Mouse (Mus musculus) heart, embryonic 12.5 days (tissue): Measurements from ENCODE around the gene Hoxd12. TPM values are rescaled to one million over a fixed set of nuclear protein-coding genes. Genes with fewer than 3 reads are reported as not detected.
A peak's percentile ranks its signal among the peaks of the same experiment; 100 is the strongest.

Experiments
- ATAC-seq: fragments of 200-750 bp; cut with Nextera tagmentation; 2 replicates; pipeline ENCODE4 v1.8.0; 2017; ENCODE audit warnings: moderate TSS enrichment, moderate library complexity; ENCODE audit not compliant: insufficient number of reproducible peaks, low FRiP score
- H3K27ac ChIP-seq: fragments of 300-500 bp; sonication (generic); 2 replicates; pipeline ENCODE4 v1.5.1; 2016; ENCODE audit warnings: mild to moderate bottlenecking, moderate library complexity; ENCODE audit not compliant: poor library complexity, severe bottlenecking
- H3K27me3 ChIP-seq: fragments of 300-500 bp; sonication (generic); replicated peaks from 2 replicates; pipeline ENCODE4 v1.6.1; 2016; ENCODE audit warnings: mild to moderate bottlenecking, moderate library complexity
- H3K36me3 ChIP-seq: fragments of 300-500 bp; sonication (generic); 2 replicates; pipeline ENCODE4 v1.6.1; 2016; ENCODE audit warnings: mild to moderate bottlenecking, moderate library complexity
- H3K4me1 ChIP-seq: fragments of 300-500 bp; sonication (generic); replicated peaks from 2 replicates; pipeline ENCODE4 v1.6.1; 2016; ENCODE audit warnings: mild to moderate bottlenecking
- H3K4me2 ChIP-seq: fragments of 300-500 bp; sonication (generic); 2 replicates; pipeline ENCODE4 v1.6.1; 2016; ENCODE audit warnings: mild to moderate bottlenecking, moderate library complexity
- H3K4me3 ChIP-seq: fragments of 300-500 bp; sonication (generic); 2 replicates; pipeline ENCODE4 v1.5.1; 2016; ENCODE audit warnings: mild to moderate bottlenecking
- H3K9ac ChIP-seq: fragments of 300-500 bp; sonication (generic); 2 replicates; pipeline ENCODE4 v1.6.1; 2016; ENCODE audit warnings: mild to moderate bottlenecking, moderate library complexity
- H3K9me3 ChIP-seq: fragments of 300-500 bp; sonication (generic); replicated peaks from 2 replicates; pipeline ENCODE4 v1.6.1; 2016; ENCODE audit warnings: mild to moderate bottlenecking, moderate library complexity
- WGBS: fragments of 180-500 bp; shearing (Covaris S2); methylation state at CpG from one replicate; pipeline ENCODE4 v1.1.7; 2016; 5-methylcytosine and 5-hydroxymethylcytosine counted together
- polyA plus RNA-seq: library from polyadenylated mRNA; unstranded; fragments of >200 nt; fragmentation: Nextera tagmentation; extraction: Ambion mirVana; gene quantifications from 2 replicates; pipeline ENCODE4 v1.2.1, GENCODE M21; 2016

Gene Hoxd12
- polyA plus RNA-seq, 1 experiment from 2014 or later: 0.15 TPM

DNA sequence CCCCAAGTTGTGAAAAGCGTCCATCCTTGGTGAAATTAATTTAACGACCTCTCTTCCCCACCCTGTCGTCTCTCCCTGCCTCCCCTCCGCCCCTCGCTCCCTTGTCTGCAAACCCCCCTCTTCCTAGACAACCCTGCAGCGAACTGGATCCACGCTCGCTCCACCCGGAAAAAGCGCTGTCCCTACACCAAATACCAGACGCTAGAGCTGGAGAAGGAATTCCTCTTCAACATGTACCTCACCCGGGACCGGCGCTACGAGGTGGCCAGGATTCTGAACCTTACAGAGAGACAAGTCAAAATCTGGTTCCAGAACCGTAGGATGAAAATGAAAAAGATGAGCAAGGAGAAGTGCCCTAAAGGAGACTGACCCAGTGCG is 24.2 kb downstream of the Hoxd12 start:
- Histone ChIP-seq H3K4me2 (no peak overlapping the region), H3K4me1 (peaks cover 14% of the 10 kb centered on the region; the same call in 1 of the 2 replicates), H3K9ac (no peak overlapping the region), H3K27ac (no peak overlapping the region), H3K36me3 (no peaks in the 10 kb centered on the region), H3K27me3 (peaks cover 92% of the 10 kb centered on the region), H3K9me3 (no peaks in the 10 kb centered on the region), H3K4me3 (no peak overlapping the region)
- WGBS: 2% methylated on average over 17 of the region's 17 CpGs
- ATAC-seq: no peak

- H3K27ac ChIP-seq: no peak overlapping the region
- no peak overlapping the region for H3K4me2 ChIP-seq
- H3K4me3 ChIP-seq: no peak overlapping the region
Measured at GRCm38 (mm10) chr2:74699664-74700545, 25.1 kb downstream of the Hoxd12 start.

GRCm38 (mm10) chr2:74700546-74701112 is 25.8 kb downstream of the Hoxd12 start:
- WGBS: 5% methylated on average over 22 of the region's 22 CpGs
- no peak for ATAC-seq
- H3K4me2 ChIP-seq: no peak overlapping the region
- no peaks in the 10 kb centered on the region for H3K9me3 ChIP-seq
- H3K4me3 ChIP-seq: no peak overlapping the region
- peaks cover 92% of the 10 kb centered on the region for H3K27me3 ChIP-seq
- H3K9ac ChIP-seq: no peak overlapping the region
- H3K4me1 ChIP-seq: peaks cover 25% of the 10 kb centered on the region
- H3K27ac ChIP-seq: no peak overlapping the region
- no peaks in the 10 kb centered on the region for H3K36me3 ChIP-seq

More at GRCm38 (mm10) chr2:74699664-74700545, 25.1 kb downstream of the Hoxd12 start:
- ATAC-seq: no peak
- H3K27me3 ChIP-seq: peaks cover 92% of the 10 kb centered on the region
- no peak overlapping the region for H3K9ac ChIP-seq
- no peaks in the 10 kb centered on the region for H3K9me3 ChIP-seq
- H3K4me1 ChIP-seq: peaks cover 18% of the 10 kb centered on the region
- 2% methylated on average over 23 of the region's 23 CpGs for WGBS
- H3K36me3 ChIP-seq: no peaks in the 10 kb centered on the region

DNA sequence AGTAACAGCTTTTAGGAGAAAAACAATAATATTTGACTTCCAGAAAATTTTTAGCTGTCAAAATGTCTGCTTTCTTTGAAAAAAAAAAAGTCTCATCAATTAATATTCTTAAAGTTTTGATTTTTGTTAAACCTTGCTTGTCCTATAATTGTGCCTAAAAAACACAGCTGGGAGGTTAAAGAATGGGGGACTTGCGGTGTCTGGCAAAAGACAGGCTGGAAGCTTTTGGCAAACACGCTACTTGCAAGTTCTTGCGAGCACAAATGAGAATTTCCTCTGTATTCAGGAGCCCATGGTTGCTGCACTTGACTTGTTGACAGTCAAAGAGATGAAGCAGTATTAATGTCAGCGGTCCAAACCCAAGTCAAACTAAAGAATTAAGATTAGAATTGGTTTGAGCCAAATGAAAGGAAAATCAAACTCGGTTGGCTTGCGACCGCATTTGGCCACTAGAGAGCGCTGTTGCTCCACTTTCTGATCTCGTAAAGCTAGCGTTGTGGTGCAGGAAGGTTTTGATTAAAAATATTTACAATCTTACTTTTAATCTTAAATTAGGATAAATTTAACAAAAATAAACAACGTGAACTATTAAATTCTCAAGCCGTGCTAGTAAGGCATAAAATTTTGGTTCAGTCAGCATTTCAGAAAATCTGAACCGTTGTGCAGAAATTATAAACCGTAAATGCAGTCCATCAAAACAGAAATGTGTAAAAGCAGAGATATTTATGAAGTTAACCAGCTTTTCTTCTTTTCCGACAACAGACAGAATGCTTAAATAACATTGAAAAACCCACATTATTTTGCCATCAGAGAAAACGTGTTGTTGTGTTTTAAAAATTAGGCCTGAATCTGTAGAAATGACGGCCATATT is 27.4 kb downstream of the Hoxd12 start:
- no peaks in the 10 kb centered on the region for H3K9me3 ChIP-seq
- no peak overlapping the region for H3K4me2 ChIP-seq
- H3K27ac ChIP-seq: no peak overlapping the region
- WGBS: 14% methylated on average over 17 of the region's 17 CpGs
- H3K4me3 ChIP-seq: no peak overlapping the region
- H3K9ac ChIP-seq: no peak overlapping the region
- no peak for ATAC-seq
- no peaks in the 10 kb centered on the region for H3K36me3 ChIP-seq
- H3K4me1 ChIP-seq: peaks cover 27% of the 10 kb centered on the region
- peaks cover 89% of the 10 kb centered on the region for H3K27me3 ChIP-seq

DNA sequence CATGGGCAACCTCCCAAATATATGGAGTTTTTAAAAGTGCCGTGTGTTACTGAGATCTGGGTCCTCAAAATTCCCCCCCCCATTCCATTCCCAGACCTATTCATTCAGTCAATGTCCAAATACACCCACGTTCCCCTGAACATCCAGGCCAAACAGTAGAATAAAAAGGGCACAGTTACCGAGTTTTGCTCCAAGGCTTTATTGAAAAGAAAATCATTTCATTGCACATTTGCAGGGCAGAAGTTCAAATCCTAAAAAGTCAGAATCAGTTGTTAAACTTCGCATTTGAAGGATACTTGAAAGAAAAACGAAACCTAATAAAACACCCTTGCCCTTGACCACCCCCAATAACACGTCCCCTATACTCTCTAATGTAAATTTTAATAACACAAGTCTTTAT is 28.0 kb downstream of the Hoxd12 start:
- Histone ChIP-seq H3K27me3 (peaks cover 89% of the 10 kb centered on the region), H3K4me3 (no peak overlapping the region), H3K4me1 (peaks cover 21% of the 10 kb centered on the region), H3K4me2 (no peak overlapping the region), H3K9ac (no peak overlapping the region), H3K36me3 (no peaks in the 10 kb centered on the region), H3K9me3 (no peaks in the 10 kb centered on the region), H3K27ac (no peak overlapping the region)
- ATAC-seq: no peak
- 17% methylated on average over 6 of the region's 6 CpGs for WGBS

DNA sequence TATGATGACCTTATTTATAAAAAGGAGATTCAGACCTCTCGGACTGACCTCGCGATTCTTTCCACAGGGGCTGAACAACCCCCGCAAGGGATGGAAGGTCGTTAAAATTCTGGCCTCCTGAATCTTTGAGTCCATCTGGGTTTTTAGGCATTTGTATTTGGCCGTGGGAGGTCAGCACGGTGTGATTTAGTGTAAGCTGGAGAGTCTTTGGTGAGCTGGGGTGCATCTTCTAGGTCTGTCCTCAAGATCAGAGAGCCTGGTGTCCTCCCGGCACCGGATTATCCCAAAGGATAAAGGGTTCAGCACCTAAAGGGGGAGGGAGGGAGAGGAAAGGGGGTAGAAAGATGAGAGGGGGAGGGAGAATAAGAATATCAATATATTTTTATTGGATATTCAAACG is 28.5 kb downstream of the Hoxd12 start:
- no peak overlapping the region for H3K9ac ChIP-seq
- no peaks in the 10 kb centered on the region for H3K9me3 ChIP-seq
- H3K4me3 ChIP-seq: no peak overlapping the region
- no peak overlapping the region for H3K27ac ChIP-seq
- peaks cover 16% of the 10 kb centered on the region for H3K4me1 ChIP-seq
- no peak for ATAC-seq
- H3K27me3 ChIP-seq: peaks cover 89% of the 10 kb centered on the region
- WGBS: 5% methylated on average over 10 of the region's 10 CpGs
- no peak overlapping the region for H3K4me2 ChIP-seq
- no peaks in the 10 kb centered on the region for H3K36me3 ChIP-seq

- no peaks in the 10 kb centered on the region for H3K36me3 ChIP-seq
- 2% methylated on average over 26 of the region's 26 CpGs for WGBS
- no peak overlapping the region for H3K4me2 ChIP-seq
- no peaks in the 10 kb centered on the region for H3K9me3 ChIP-seq
- H3K27me3 ChIP-seq: peaks cover 89% of the 10 kb centered on the region
- H3K27ac ChIP-seq: no peak overlapping the region
- H3K4me1 ChIP-seq: peaks cover 13% of the 10 kb centered on the region
- ATAC-seq: no peak
- no peak overlapping the region for H3K9ac ChIP-seq
- no peak overlapping the region for H3K4me3 ChIP-seq
Measured at GRCm38 (mm10) chr2:74703720-74704392, 29.0 kb downstream of the Hoxd12 start.

- H3K4me2 ChIP-seq: peak within 1 kb of the TSS; percentile 88
- no peaks in the 10 kb centered on the region for H3K36me3 ChIP-seq
- no peak within 1 kb of the TSS for H3K27ac ChIP-seq
- peak within 1 kb of the TSS; percentile 54 for H3K4me3 ChIP-seq
- ATAC-seq: peak; percentile 55; the same call in 1 of the 2 replicates
- peaks cover 89% of the 10 kb centered on the region for H3K27me3 ChIP-seq
- no peaks in the 10 kb centered on the region for H3K9me3 ChIP-seq
- 1% methylated on average over 36 of the region's 52 CpGs for WGBS
- peaks cover 13% of the 10 kb centered on the region for H3K4me1 ChIP-seq
- H3K9ac ChIP-seq: peak within 1 kb of the TSS; percentile 62; the same call in 1 of the 2 replicates
Measured at GRCm38 (mm10) chr2:74704393-74704998, 29.7 kb downstream of the Hoxd12 start, which contains the start of gene Hoxd8. Hoxd8 (plus strand) TSS chr2:74704615.

- no peaks in the 10 kb centered on the region for H3K36me3 ChIP-seq
- H3K27me3 ChIP-seq: peaks cover 89% of the 10 kb centered on the region
- H3K4me3 ChIP-seq: peak overlapping the region; percentile 54
- peak overlapping the region; percentile 88 for H3K4me2 ChIP-seq
- H3K9me3 ChIP-seq: no peaks in the 10 kb centered on the region
- peak; percentile 45; the same call in 1 of the 2 replicates for ATAC-seq
- WGBS: under 1% methylated on average over 43 of the region's 66 CpGs
- no peak overlapping the region for H3K27ac ChIP-seq
- H3K4me1 ChIP-seq: peaks cover 13% of the 10 kb centered on the region
- H3K9ac ChIP-seq: peak overlapping the region; percentile 62; the same call in 1 of the 2 replicates
Measured at GRCm38 (mm10) chr2:74704999-74705466, 30.2 kb downstream of the Hoxd12 start.

DNA sequence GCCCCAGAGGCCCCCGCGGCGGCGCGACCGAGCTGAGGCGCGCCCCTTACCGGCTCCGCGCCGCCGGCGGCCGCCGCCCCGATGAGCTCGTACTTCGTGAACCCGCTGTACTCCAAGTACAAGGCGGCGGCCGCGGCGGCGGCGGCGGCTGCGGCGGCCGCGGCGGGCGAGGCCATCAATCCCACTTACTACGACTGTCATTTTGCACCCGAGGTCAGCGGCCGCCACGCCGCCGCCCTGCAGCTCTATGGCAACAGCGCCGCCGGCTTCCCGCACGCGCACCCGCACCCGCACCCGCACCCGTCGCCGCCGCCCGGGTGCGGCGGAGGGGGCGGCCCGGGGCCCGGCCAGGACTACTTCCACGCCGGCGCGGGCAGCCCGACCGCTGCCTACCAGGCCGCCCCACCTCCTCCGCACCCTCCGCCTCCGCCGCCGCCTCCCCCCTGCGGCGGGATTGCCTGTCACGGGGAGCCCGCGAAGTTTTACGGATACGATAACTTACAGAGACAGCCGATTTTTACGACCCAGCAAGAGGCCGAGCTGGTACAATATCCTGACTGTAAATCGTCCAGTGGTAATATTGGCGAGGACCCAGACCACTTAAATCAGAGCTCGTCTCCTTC is 30.8 kb downstream of the Hoxd12 start:
- under 1% methylated on average over 60 of the region's 85 CpGs for WGBS
- Histone ChIP-seq H3K27ac (no peak overlapping the region), H3K4me3 (peak overlapping the region; percentile 54), H3K36me3 (no peaks in the 10 kb centered on the region), H3K4me1 (peaks cover 13% of the 10 kb centered on the region), H3K9me3 (no peaks in the 10 kb centered on the region), H3K9ac (peak overlapping the region; percentile 62; the same call in 1 of the 2 replicates), H3K27me3 (peaks cover 89% of the 10 kb centered on the region), H3K4me2 (peak overlapping the region; percentile 88)
- ATAC-seq: no peak
